Mouse (Mus musculus): ENCODE measurements at regions not wholly inside any gene's neighbourhood (a gene's known extent, or its start where the extent isn't known, plus 50 kb on each side); places are given as distances from the start of the nearest gene placed in this dataset.

GRCm38 (mm10) chr3:54443791-54444190 is 82.9 kb downstream of the Postn start:
- DNase-seq (ENCODE audit: low read depth, low spot score) = no peak

- no peak for DNase-seq (ENCODE audit: low read depth, low spot score)
These were observed 86.0 kb downstream of the Postn start for GRCm38 (mm10) chr3:54446889-54447288.

GRCm38 (mm10) chr3:54457416-54457815 is 96.5 kb downstream of the Postn start:
- no peak for DNase-seq (ENCODE audit: low read depth, low spot score)

DNA sequence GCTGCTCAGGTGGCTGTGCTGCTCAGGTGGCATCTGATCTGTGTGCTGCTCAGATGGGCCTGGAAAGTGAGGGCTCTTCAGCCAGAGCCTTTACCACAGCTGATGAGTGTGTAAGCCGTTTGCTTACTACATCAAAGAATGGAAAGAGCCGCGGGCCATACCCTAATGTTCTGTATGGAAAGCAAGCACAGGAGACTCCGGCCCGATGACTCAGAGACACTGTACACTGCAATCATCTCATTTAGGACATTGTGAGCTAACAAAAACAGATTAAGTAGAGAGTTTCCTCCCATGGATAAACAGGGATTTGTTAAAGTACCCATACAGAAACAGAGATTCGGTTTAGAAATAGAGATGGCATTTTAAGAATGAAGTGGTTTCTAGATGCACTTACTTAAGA is 100.5 kb downstream of the Postn start:
- no peak for DNase-seq (ENCODE audit: low read depth, low spot score)

DNA sequence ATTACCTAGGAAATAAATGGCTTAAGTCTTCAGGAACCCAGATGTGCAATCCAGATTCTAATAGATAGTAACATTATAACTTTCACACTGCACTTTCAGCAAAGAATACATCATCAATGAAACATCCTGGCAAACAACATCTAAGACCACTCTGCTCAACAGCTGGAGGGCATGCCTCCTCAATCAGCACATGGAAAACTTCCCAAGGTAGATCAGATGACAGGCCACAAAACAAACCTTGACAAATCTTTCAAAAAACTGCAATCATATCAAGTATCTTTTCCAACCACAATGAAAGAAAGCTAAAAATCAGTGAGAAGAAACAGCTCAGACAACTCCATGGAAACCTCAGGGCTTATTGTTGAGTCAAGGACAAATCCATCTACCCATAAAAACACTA is 105.2 kb downstream of the Postn start:
- no peak for DNase-seq (ENCODE audit: low read depth, low spot score)

DNA sequence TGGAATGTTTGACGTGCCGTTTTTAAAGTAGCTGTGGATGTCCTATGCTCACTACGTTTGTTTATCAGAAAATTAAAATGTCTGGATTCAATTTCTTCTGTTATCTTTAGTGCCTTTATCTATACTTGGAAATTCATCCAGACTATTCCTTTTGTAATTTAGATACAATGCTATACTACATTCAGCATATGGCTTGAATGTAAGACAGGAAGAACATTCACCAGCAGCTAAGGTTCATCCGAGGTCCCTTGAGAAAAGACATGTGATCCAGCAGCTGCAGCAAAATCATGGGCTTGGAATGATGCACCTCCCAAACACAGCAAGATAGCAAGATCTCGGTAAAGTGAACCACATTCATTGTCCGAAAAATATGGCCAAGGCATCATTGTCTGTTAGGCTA is 113.3 kb downstream of the Postn start:
- no peak for DNase-seq (ENCODE audit: low read depth, low spot score)

DNA sequence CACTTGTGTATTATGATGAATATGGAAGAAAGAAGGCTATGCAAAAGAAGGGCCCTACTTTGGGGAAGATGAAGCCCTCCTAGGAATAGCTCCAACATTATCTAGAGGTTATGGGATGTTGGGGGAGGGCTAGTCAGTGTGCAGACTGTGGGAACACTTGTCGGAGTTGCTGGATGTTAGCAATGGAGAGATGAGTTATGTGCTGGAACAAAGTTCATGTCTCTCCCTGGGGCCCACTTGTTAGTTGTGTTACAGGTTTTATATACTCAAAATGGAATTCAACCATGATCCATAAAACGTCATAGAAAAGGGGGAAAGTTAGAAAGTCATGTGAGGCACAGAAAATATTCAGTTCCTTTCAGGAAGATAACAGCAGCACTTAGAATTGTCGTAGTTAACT is 115.0 kb downstream of the Postn start:
- DNase-seq (ENCODE audit: low read depth, low spot score) = no peak

DNA sequence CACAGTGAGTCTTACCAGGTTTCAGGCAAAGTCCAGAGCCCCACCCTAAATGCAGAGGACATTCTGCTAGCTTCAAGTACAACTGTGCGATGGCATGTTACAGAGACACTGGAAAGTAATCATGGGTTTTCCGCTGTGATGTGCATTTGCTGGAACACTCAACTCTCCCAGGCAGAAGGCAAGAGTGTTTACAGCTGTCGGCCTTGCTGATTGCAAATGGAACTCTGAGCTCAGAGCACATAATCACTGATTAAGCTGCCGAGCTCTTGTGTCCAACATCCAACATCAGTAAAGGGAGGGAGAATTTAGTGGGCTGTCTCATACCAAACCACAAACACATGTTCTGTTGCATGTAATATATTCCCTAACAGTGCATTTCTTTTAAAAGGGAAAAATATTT is 117.1 kb downstream of the Postn start:
- DNase-seq (ENCODE audit: low read depth, low spot score) = no peak

GRCm38 (mm10) chr3:54480251-54480650 is 119.3 kb downstream of the Postn start:
- DNase-seq (ENCODE audit: low read depth, low spot score) = no peak

GRCm38 (mm10) chr3:54487346-54487745 is 126.4 kb downstream of the Postn start:
- no peak for DNase-seq (ENCODE audit: low read depth, low spot score)

DNA sequence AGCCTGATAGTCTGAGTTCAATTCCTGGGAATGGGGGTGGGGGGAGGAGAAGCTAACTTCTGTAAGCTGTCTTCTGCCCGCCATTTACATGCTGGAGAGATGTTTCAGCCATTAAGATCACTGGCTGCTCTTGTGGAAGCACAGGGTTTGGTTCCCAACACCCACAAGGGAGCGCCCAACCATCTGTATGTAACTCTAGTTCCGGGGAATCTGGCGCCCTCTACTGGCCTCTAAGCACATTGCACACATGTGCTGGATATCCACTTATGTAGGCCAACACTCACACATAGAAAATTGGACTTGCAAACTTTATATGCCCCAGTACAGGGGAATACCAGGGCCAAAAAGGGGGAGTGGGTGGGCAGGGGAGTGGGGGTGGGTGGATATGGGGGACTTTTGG is 126.9 kb downstream of the Postn start:
- no peak for DNase-seq (ENCODE audit: low read depth, low spot score)

GRCm38 (mm10) chr3:54490249-54490900 is 129.5 kb downstream of the Postn start:
- no peak for DNase-seq (ENCODE audit: low read depth, low spot score)

DNA sequence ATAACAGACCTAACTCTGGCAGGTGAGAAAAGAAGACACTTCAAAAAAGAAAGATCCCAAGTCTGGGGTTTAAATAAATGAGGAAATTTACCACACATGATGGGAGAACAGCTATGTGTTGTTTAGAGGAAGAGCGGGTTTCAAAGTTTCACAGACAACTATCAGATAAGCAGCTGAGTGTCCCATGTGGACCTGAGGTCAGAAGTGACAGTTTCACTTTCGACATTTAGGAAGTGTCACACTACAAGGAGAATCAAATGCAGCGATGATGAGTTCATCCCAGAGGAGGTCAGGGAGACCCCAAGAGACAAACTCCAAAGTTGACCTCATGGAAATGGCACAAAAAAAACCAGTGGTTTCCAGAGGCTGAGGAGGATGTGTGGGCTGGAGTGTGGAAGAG is 132.7 kb downstream of the Postn start:
- no peak for DNase-seq (ENCODE audit: low read depth, low spot score)

DNA sequence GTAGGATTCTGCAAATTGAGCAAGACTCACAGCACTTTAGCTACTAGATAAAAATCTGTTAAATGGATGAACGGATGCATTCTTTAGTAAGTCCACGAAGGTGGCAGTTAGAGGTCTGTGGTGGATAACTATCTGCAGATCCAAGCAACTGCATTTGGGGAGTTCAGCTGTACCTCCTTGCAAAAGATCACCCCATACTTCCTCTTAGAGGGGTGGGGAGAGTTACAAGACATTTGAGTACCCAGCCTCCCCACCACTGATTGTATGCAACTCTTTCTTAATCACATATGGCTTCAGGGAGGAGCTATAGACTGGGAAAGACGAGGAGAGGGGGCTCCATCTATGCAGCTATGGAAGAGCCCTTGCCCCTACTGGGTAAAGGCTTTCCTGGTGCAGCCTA is 144.1 kb downstream of the Postn start:
- no peak for DNase-seq (ENCODE audit: low read depth, low spot score)

DNA sequence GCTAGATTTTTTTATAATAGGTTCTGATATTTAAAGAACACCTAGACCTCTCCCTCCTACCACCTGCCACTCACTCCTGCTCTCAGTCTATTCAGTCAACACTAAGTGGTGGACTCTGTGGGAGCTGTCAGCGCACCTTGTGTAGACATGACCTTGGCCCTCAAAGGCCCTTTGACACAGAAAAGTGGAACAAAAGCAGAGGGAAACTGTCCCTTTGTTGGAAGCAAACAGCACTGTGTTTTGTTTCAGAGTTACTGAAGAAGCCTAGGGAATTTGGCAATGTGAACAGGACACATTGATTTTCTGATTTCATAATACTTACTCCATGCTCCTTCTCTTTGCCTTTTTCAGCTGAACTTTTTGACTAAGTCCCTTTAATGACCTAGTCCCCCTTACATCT is 146.7 kb downstream of the Postn start:
- DNase-seq (ENCODE audit: low read depth, low spot score) = no peak

- no peak for DNase-seq (ENCODE audit: low read depth, low spot score)
These were observed 148.0 kb downstream of the Postn start for GRCm38 (mm10) chr3:54508906-54509305.

DNA sequence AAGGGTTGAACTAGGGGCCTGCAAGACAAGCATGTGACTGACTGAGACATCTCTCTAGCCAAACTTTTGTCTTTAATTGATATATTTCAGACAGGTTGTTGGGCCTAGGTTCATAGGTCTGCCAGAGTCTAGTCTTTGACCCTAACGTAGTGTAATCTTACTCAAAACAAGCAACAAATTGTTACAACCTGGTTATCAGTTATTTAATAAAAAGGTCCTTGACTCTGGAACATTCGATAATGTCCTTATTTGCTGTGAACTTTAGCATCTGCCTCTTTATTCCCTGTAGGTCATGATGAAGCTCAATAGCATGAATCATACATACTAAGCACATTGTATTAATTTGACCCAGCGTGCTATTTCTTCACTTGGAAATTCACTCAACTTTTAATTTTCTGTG is 156.3 kb downstream of the Postn start:
- no peak for DNase-seq (ENCODE audit: low read depth, low spot score)

DNA sequence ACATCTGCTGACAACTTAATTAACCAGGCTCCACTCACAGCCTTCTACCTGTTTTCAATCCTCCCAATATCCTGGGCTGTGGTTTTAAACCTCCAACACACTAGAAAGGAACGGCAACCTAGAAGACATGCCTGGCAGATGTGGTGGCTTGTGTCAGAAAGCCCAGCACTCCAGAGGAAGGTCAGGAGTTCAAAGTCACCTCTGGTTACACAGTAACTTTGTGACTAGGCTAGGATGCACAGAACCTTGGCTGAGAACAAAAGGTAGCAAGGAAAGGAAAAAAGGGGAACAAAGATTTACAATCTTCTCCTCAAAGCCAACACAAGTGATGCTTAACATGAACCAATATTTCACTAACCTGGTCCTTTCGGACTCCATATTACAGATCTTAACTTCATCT is 161.8 kb downstream of the Postn start:
- DNase-seq (ENCODE audit: low read depth, low spot score) = no peak

- DNase-seq (ENCODE audit: low read depth, low spot score) = no peak
These were observed 165.7 kb downstream of the Postn start for GRCm38 (mm10) chr3:54526618-54527017.

DNA sequence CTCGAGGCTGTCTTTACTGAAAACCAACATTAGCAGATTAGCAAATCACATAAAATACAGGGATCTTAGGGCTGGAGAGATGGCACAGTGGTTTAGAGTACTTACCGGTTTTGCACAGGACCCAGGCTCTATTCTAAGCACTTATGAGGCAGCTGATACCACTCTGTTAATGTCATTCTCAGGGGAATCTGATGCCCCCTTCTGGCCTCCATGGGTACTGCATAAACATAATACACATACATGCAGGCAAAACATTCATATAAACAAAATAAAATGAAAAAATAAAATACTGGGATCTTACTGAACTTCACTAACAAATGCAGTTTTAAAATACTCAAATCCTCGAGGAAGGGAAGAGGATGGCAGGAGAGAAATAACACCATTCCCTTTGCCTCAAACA is 164.3 kb upstream of the Supt20 start:
- no peak for DNase-seq (ENCODE audit: low read depth, low spot score)

GRCm38 (mm10) chr3:54530251-54530650 is 162.4 kb upstream of the Supt20 start:
- DNase-seq (ENCODE audit: low read depth, low spot score) = no peak

DNA sequence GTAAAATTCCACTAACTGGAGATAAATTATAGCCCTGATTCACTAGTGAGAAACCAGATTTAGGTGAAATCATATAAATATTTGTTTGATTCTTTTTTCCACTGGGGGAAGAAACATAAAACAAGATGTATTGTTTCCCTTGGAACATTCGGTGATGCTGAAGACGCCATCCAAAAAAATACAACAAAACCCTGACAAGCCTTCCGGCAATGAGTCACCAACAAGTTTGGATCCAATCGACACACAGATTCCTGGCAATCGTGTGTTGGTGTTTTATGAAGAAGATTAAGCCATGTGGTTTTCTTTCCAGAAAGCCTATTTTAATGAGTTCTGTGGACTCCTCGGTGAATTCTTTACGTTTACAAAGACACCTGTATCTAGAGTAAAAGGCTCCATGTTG is 157.2 kb upstream of the Supt20 start:
- DNase-seq (ENCODE audit: low read depth, low spot score) = no peak

DNA sequence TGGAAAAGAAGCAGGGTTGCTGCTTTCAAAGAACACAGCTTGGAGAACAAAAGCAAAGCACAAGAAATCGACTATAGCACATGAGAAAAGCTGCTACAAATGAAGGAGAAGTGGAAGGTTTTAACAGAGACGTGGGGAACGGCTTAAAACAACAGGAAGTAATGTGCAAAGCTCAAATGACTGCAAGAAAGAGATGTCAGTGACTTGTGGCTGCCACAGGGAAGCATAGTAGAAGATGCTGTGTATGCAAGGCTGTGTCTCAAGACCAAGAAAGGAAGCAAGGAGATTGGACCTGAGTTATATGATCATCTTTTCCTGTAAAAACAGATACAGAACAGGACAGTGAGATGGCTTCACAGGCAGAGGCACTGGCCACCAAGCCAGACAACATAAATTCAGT is 154.6 kb upstream of the Supt20 start:
- no peak for DNase-seq (ENCODE audit: low read depth, low spot score)

- no peak for DNase-seq (ENCODE audit: low read depth, low spot score)
These were observed 152.0 kb upstream of the Supt20 start for GRCm38 (mm10) chr3:54540540-54541080.
